Mouse (Mus musculus) midbrain, embryonic 14.5 days (tissue): ENCODE measurements around the gene Cdk5r2. TPM values are rescaled to one million over a fixed set of nuclear protein-coding genes. Genes with fewer than 3 reads are reported as not detected.
A peak's percentile ranks its signal among the peaks of the same experiment; 100 is the strongest.

ENCODE experiments used
- ATAC-seq: fragments of 200-750 bp; cut with Nextera tagmentation; 2 replicates; pipeline ENCODE4 v1.8.0; 2017; ENCODE audit warnings: moderate number of reproducible peaks, moderate library complexity; ENCODE audit not compliant: low FRiP score, low TSS enrichment
- DNase-seq: peaks from one replicate; pipeline ENCODE4 v3.0.0-alpha.2; 2015
- H3K27ac ChIP-seq: fragments of 300-500 bp; sonication (generic); replicated peaks from 2 replicates; pipeline ENCODE4 v1.5.1; 2014; ENCODE audit warnings: mild to moderate bottlenecking, low read depth, low read length, moderate library complexity
- H3K27me3 ChIP-seq: fragments of 300-500 bp; sonication (generic); 2 replicates; pipeline ENCODE4 v1.6.1; 2014; ENCODE audit warnings: low read length, control low read depth, mixed read lengths; ENCODE audit not compliant: control insufficient read depth, insufficient read depth
- H3K36me3 ChIP-seq: fragments of 300-500 bp; sonication (generic); 2 replicates; pipeline ENCODE4 v1.6.1; 2014; ENCODE audit warnings: low read length, control low read depth; ENCODE audit not compliant: control insufficient read depth, insufficient read depth
- H3K4me1 ChIP-seq: fragments of 300-500 bp; sonication (generic); 2 replicates; pipeline ENCODE4 v1.6.1; 2014; ENCODE audit warnings: mild to moderate bottlenecking, antibody characterized with exemption, low read length, control low read depth; ENCODE audit not compliant: control insufficient read depth, insufficient read depth
- H3K4me2 ChIP-seq: fragments of 300-500 bp; sonication (generic); 2 replicates; pipeline ENCODE4 v1.6.1; 2014; ENCODE audit warnings: mild to moderate bottlenecking, low read length, moderate library complexity
- H3K4me3 ChIP-seq: fragments of 300-500 bp; sonication (generic); replicated peaks from 2 replicates; pipeline ENCODE4 v1.5.1; 2014; ENCODE audit warnings: low read depth, low read length
- H3K9ac ChIP-seq: fragments of 300-500 bp; sonication (generic); replicated peaks from 2 replicates; pipeline ENCODE4 v1.6.1; 2014; ENCODE audit warnings: mild to moderate bottlenecking, low read length, moderate library complexity
- H3K9me3 ChIP-seq: fragments of 300-500 bp; sonication (generic); 2 replicates; pipeline ENCODE4 v1.6.1; 2016; ENCODE audit warnings: low read length, control low read depth, mixed read lengths; ENCODE audit not compliant: control insufficient read depth
- WGBS: fragments of 180-500 bp; shearing (Covaris S2); extraction: QIAGEN DNeasy Blood & Tissue Kit; methylation state at CpG from one replicate; pipeline ENCODE4 v1.1.7; 2014; 5-methylcytosine and 5-hydroxymethylcytosine counted together
- polyA plus RNA-seq: library from polyadenylated mRNA; unstranded; fragments of >200 nt; fragmentation: Nextera tagmentation; extraction: Ambion mirVana; gene quantifications from 2 replicates; pipeline ENCODE4 v1.2.1, GENCODE M21; 2014

Cdk5r2 gene
- polyA plus RNA-seq, 1 experiment from 2014 or later = 16.5 TPM

DNA sequence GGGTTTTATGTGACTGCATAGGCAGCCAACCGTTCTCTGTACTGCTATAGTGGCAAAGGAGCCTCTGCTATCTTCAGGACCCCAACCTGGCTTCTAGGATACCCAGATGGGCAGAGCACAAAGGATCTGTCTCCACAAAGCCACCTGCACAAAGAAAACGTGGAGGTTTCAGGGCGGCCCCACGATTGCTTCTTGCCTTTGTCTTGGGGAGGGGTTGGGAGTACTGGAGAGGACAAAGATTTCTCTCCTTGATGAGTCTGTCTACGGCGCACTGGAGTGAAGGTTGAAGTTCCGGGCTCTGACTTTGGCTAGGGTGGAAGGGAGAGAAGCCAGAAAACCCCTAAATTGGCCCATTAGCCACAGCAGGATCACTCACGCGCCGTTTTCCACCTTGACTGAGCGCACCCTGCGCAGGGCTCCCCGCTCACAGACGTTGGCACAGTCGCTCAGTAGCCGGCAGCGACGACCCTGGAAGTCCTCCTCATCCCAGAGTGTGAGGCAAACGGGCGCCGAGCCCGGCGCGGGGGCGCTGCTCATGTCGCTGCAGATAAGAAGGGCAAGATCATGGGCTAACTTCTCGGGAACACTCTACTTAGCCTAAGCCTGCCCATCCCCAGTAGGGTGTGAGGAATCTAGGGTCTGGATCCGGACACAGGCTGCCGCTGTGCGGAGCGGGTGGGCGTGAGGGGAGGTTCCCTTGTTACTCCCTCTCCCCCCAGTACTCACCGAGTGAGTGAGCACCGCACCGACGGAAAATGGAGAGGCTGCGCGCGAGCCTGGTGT, 37.8 kb downstream of the Cdk5r2 start:
- Histone ChIP-seq H3K9ac (peak overlapping the region; percentile 29; the same call in 1 of the 2 replicates), H3K4me3 (peak overlapping the region; percentile 29), H3K27me3 (peaks cover 77% of the 10 kb centered on the region), H3K36me3 (no peaks in the 10 kb centered on the region), H3K4me1 (0 out of 2 replicates have a peak, but pooled peaks cover 4% of the 10 kb centered on the region), H3K9me3 (no peaks in the 10 kb centered on the region), H3K27ac (no peak overlapping the region), H3K4me2 (peak overlapping the region; percentile 48)
- whole genome bisulfite sequencing = under 1% methylated on average over 39 of the region's 39 CpGs
- DNase-seq (peak; percentile 61), ATAC-seq (no peak)

DNA sequence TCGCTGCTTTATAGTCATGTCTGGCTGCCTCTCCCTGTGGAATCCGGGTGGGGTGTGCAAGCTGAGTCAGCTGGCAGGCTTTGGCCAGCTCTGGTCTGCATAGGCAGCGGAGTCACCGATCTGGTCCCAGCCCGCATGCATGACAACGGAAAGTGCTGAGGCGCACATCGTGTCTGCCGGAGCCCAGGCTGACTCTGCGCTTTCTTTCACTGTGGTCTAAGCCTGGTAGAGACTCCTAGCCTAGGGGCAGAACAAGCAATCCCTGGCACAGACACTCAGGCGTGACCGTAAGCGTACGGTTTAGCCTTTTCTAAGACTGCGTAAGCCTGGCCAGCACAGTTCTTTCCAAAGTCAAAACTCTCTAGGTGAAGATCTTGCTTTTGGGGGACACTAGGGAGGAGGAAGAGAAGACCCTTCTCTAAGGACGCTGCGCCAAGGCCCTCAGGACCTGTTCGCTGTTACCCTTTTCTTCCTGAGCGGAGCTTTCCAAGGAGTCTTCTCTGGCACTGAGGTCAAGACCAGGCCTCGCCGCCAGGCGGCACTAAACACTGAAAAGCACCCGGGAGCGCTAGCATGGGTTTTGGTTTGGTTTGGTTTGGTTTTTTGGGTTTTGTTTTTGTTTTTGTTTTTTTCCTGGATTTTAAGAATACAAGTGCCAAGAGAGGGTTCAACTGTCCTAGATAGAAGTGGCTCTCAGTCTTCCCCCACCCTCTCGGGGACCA, 38.6 kb downstream of the Cdk5r2 start, which contains the start of gene Cryba2:
Gene Cryba2 (minus strand): TSS at position 10 of the 722 bp plus-strand sequence.
- peak; percentile 55 for ATAC-seq
- Histone ChIP-seq H3K27ac (no peak within 1 kb of the TSS), H3K4me1 (peaks cover 8% of the 10 kb centered on the region; the same call in 1 of the 2 replicates), H3K9ac (peak within 1 kb of the TSS; percentile 29; the same call in 1 of the 2 replicates), H3K9me3 (no peaks in the 10 kb centered on the region), H3K36me3 (no peaks in the 10 kb centered on the region), H3K4me2 (peak within 1 kb of the TSS; percentile 48), H3K4me3 (peak within 1 kb of the TSS; percentile 29), H3K27me3 (peaks cover 70% of the 10 kb centered on the region)
- DNase-seq = peak; percentile 86
- 2% methylated on average over 25 of the region's 25 CpGs for WGBS

DNA sequence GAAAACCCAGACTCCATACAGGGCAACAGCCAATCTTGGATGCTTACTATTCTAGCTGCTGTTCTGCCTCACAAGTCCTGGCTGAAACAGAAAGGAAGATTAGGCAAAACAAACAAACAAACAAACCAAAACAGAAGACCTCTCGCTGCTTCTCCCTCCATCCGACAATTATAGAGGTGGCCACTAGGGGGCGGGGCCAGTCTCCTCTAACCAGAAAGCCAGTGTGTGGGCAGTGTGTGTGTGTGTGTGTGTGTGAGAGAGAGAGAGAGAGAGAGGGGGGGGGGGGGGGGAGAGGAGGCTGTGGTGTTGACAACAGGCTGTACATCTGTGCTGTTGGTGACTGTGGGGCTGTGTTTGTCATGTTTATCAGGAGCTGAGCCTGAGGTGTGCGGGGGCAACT, 40.2 kb downstream of the Cdk5r2 start:
- peaks cover 8% of the 10 kb centered on the region; the same call in 1 of the 2 replicates for H3K4me1 ChIP-seq
- no peaks in the 10 kb centered on the region for H3K36me3 ChIP-seq
- no peak overlapping the region for H3K4me2 ChIP-seq
- no peaks in the 10 kb centered on the region for H3K9me3 ChIP-seq
- H3K9ac ChIP-seq = no peak overlapping the region
- WGBS = 17% methylated on average over 4 of the region's 4 CpGs
- no peak overlapping the region for H3K4me3 ChIP-seq
- no peak overlapping the region for H3K27ac ChIP-seq
- peaks cover 69% of the 10 kb centered on the region for H3K27me3 ChIP-seq
- DNase-seq (peak; percentile 84), ATAC-seq (no peak)

DNA sequence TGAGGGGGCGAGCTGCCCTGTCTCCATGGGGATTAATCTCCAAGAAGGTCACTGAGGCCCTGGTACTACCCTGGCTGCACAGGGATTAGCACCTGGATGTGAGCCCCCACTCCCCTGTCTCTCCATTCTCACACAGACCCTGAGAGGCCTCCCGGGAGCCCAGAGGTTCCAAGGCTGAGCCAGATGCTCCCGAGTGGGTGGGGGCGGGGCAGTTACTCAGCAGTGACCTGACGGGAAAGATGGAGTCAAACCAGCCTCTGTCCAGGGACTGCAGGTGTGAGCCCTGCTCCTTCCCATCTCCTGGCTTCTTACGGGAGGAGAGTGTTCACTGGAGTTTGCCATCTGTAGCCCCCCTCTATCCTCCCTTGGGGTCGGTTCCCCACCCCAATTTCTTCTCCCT, 43.2 kb downstream of the Cdk5r2 start:
- Histone ChIP-seq H3K9me3 (no peaks in the 10 kb centered on the region), H3K4me3 (no peak overlapping the region), H3K36me3 (no peaks in the 10 kb centered on the region), H3K4me2 (no peak overlapping the region), H3K27ac (no peak overlapping the region), H3K4me1 (peaks cover 11% of the 10 kb centered on the region), H3K9ac (no peak overlapping the region), H3K27me3 (peaks cover 63% of the 10 kb centered on the region)
- 2% methylated on average over 7 of the region's 7 CpGs for WGBS
- DNase-seq (peak; percentile 14), ATAC-seq (no peak)

DNA sequence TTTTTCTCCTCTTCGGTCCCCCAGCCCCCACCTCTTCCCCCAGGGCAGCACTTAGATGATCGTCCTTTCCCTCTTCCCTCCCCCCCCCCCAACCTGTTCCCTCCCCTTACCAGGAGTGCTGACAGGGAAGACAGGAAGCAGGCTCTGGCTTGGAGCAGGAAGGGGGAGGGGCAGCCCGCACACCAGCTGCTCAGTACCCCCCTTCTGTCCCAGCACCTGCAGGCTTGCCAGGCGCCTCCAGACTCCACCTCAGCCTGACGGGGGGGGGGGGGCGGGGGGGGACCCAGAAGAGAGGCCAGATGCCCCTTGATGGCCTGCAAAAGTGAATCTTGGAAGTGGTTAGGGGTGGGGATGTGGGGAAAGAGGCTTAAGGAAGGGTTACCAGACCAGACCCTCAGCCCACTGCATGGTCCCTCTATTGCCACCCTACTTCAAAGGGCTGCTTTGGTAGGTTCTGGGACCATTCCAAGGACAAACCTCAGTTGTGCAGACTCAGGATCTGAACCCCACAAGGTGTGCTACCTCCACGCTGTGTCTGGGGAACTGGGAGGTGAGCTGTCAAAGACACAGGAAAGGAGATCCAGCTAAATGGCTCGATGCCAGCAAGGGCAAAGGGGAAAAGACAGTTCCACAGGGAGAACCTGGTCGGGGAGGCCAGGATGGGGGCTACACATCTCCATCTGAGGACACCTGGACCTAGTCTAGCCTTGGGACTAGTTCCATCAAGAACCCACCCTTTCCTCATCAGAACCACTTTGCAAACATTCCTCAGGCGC, 44.1 kb downstream of the Cdk5r2 start:
- H3K27me3 ChIP-seq = peaks cover 62% of the 10 kb centered on the region
- ATAC-seq (no peak), DNase-seq (peak; percentile 14)
- no peaks in the 10 kb centered on the region for H3K9me3 ChIP-seq
- no peaks in the 10 kb centered on the region for H3K36me3 ChIP-seq
- H3K4me1 ChIP-seq = peaks cover 9% of the 10 kb centered on the region
- no peak overlapping the region for H3K9ac ChIP-seq
- H3K27ac ChIP-seq = no peak overlapping the region
- no peak overlapping the region for H3K4me3 ChIP-seq
- no peak overlapping the region for H3K4me2 ChIP-seq
- 9% methylated on average over 8 of the region's 10 CpGs for WGBS

DNA sequence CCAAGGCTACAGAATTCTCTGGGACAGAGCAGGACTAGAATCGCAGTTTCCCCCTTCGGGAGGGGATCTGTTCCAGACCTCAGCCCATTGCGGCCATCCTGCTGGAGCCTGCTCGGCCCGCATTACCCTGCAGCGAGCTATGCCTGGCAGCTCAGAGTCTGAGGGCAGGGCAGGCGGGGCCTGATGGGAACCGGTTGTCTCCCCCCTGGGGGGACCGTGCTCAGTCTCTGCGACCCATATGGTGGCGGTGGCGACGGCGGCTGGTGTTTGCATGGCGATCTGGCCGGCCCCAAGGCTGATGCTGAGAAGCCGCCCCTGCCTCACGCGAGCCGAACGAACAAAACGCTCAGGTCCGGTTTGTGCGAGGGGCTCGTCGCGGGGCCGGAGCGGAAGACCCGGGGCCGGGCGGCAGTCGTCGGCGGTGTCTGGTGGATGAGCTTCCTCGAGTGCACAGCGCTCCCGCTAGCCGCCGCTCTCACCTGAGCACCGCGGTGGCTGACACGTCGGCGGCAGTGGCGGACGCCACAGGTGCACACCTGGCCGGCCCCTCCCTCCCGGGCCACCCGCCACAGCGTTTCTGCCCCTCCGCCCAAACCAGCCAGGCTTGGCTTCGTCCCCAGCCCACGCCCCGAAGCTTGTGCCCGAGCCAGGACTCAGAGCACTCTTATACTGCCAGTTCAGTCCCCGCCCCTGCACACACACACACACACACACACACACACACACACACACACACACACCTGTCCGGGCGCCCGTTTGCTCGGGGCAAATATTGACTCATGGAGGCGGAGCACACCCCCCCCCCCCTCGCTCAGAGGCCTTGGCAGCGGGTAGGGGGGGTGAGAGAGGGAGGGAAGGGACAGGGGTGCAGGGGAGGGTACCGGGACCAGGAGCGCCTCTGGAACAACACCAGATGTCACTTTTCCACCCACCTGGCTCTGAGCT, 45.9 kb downstream of the Cdk5r2 start:
- H3K9ac ChIP-seq = peak overlapping the region; percentile 29; the same call in 1 of the 2 replicates
- WGBS = under 1% methylated on average over 66 of the region's 66 CpGs
- H3K36me3 ChIP-seq = no peaks in the 10 kb centered on the region
- peak overlapping the region; percentile 63 for H3K4me2 ChIP-seq
- DNase-seq (peak; percentile 55), ATAC-seq (no peak)
- peaks cover 52% of the 10 kb centered on the region for H3K27me3 ChIP-seq
- H3K4me3 ChIP-seq = peak overlapping the region; percentile 34
- no peaks in the 10 kb centered on the region for H3K9me3 ChIP-seq
- H3K4me1 ChIP-seq = peaks cover 9% of the 10 kb centered on the region
- H3K27ac ChIP-seq = no peak overlapping the region

DNA sequence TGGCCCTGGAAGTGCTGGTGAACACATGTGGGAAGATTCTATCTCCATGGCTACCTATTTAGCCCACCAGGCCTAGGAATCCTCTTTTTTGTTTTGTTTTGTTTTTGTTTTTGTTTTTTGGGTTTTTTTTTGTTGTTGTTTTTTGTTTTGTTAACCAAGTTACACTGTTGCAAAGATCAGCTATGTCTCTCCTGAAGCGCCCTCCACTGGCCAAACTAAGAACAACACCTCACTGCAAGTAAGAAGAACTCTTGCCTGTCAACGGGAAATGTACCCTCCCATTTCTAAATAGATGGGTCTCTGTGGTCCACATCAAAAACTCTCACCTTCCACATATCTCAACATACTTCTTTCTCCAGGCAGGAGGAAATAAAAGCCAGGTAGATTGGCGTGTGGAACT, 47.0 kb downstream of the Cdk5r2 start:
- H3K4me2 ChIP-seq = no peak overlapping the region
- H3K4me3 ChIP-seq = no peak overlapping the region
- no peak overlapping the region for H3K27ac ChIP-seq
- H3K9me3 ChIP-seq = no peaks in the 10 kb centered on the region
- peaks cover 42% of the 10 kb centered on the region for H3K27me3 ChIP-seq
- ATAC-seq (no peak), DNase-seq (peak; percentile 74)
- H3K4me1 ChIP-seq = peaks cover 9% of the 10 kb centered on the region
- 2% methylated on average over 3 of the region's 3 CpGs for WGBS
- no peak overlapping the region for H3K9ac ChIP-seq
- no peaks in the 10 kb centered on the region for H3K36me3 ChIP-seq
